Mouse (Mus musculus) C2C12 (cell line): ENCODE measurements around the gene Epb41l1. TPM values are rescaled to one million over a fixed set of nuclear protein-coding genes. Genes with fewer than 3 reads are reported as not detected.

Experiments
- H3K27me3 ChIP-seq: one replicate; pipeline ENCODE4 v1.6.1; 2011; ENCODE audit not compliant: control insufficient read depth, insufficient read depth, insufficient read length
- H3K36me3 ChIP-seq: one replicate; pipeline ENCODE4 v1.6.1; 2011; ENCODE audit not compliant: control insufficient read depth, insufficient read depth
- H3K4me3 ChIP-seq: one replicate; pipeline ENCODE4 v1.5.1; 2011; ENCODE audit warnings: mild to moderate bottlenecking, control low read depth; ENCODE audit not compliant: poor library complexity, insufficient read depth, severe bottlenecking
- H3K79me2 ChIP-seq: one replicate; pipeline ENCODE4 v1.6.1; 2011; ENCODE audit not compliant: control insufficient read depth, insufficient read depth
- H3K79me3 ChIP-seq: one replicate; pipeline ENCODE4 v1.6.1; 2011; ENCODE audit warnings: low read depth, control low read depth
- H3ac ChIP-seq: one replicate; pipeline ENCODE3; 2011; ENCODE audit warnings: low read depth; ENCODE audit not compliant: control insufficient read depth, insufficient read length
- CEBPB ChIP-seq: IDR thresholded peaks from one replicate; pipeline ENCODE4 v1.6.1; 2011; ENCODE audit warnings: low read depth, mild to moderate bottlenecking, control low read depth, moderate library complexity
- CTCF ChIP-seq: IDR thresholded peaks from one replicate; pipeline ENCODE4 v1.5.1; 2011; ENCODE audit not compliant: control insufficient read depth, insufficient read depth, insufficient read length
- FOSL1 ChIP-seq: IDR thresholded peaks from one replicate; pipeline ENCODE4 v1.8.0; 2011; ENCODE audit warnings: mild to moderate bottlenecking, low read length; ENCODE audit not compliant: poor library complexity, insufficient read depth, severe bottlenecking
- MAX ChIP-seq: IDR thresholded peaks from one replicate; pipeline ENCODE4 v1.6.1; 2011; ENCODE audit warnings: mild to moderate bottlenecking, control low read depth
- MYOD1 ChIP-seq: IDR thresholded peaks from one replicate; pipeline ENCODE4 v1.6.1; 2011; ENCODE audit warnings: low read depth; ENCODE audit not compliant: control insufficient read depth, insufficient read length
- MYOG ChIP-seq: IDR thresholded peaks from one replicate; pipeline ENCODE4 v1.6.1; 2011; ENCODE audit not compliant: control insufficient read depth, insufficient read length; ENCODE audit errors: extremely low read depth
- USF1 ChIP-seq: IDR thresholded peaks from one replicate; pipeline ENCODE4 v1.6.1; 2011; ENCODE audit warnings: low read depth, mild to moderate bottlenecking, control low read depth, moderate library complexity
- polyA plus RNA-seq: library from polyadenylated mRNA; unstranded; fragments of >200 nt; fragmentation: generic; extraction: Trizol; gene quantifications from one replicate; pipeline ENCODE4 v1.2.1, GENCODE M21; 2012; ENCODE audit warnings: missing spikeins

The Epb41l1 gene
- polyA plus RNA-seq, 1 experiment, result 37.8 TPM

DNA sequence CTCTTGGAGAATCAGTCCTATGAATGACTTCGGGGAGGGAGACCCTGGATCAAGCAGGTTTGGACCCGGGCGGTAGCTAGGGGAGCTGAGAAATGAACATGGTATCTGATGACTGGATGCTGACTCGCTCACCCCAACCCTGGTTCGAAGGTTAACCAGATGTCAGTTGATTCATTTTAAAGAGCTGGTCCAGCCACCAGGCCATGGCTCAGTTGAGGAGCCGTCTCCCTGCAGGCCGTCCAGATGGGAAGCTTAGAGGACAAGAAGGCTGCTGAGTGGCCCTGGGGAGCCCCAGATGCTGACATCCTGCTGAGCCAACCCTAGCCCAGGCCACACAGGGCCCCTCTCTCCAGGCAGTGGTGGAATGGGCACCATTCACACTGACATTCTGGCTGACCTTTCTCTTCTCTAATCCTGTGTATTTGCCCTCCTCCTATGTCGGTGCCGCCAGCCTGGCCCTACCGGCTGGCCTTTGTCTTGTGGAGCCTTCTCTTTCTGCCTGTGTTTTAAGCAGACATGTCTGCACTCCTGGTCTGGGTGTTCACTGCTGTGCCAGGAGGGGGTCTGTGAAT lies 67.0 kb downstream of the Epb41l1 start:
- peak overlapping the region; percentile 23 for H3ac ChIP-seq
- TF ChIP-seq MAX (no peak), CTCF (no peak), FOSL1 (no peak), MYOG (no peak), CEBPB (no peak), USF1 (no peak), MYOD1 (no peak)

DNA sequence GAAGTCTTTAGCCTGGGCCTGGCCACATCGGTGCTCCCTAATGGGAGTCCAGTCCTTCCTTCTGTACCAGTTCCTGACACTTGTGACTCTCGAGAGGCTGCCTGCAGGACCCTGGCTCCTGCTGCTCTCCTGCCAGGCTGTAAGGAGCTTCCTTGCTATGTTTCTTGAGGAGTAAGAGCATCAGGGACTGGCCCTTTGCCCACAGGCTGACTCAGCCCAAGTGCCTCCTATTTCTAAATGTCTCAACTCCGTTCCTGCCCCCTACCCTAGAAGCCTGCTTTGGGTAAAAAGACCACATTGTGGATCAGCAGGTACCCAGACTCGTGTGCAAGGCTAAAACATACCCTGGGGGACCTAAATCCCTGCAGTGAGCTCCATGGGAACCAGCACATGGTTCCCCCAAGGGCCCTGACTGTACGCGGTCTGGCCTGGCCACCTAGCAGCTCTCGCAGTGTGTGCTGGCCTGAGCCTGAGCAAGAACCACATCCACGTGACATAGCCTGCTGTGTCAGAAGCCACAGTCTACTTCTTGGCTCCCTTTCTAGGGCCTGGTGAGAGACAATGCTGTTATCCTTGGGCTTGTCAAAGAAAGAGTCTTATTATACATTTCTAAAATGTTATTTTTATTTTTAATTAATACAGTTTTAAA lies 67.6 kb downstream of the Epb41l1 start:
- no peak overlapping the region for H3K4me3 ChIP-seq
- H3K79me3 ChIP-seq, result peaks cover 42% of the 10 kb centered on the region
- no peak for TF ChIP-seq FOSL1
- peak; percentile 90 for TF ChIP-seq MAX
- TF ChIP-seq USF1, result peak; percentile 82
- H3K36me3 ChIP-seq, result peaks cover 21% of the 10 kb centered on the region
- H3K27me3 ChIP-seq, result no peaks in the 10 kb centered on the region
- H3K79me2 ChIP-seq, result peaks cover 80% of the 10 kb centered on the region
- H3ac ChIP-seq, result peak overlapping the region; percentile 23

More for the DNA sequence above, 67.0 kb downstream of the Epb41l1 start:
- Histone ChIP-seq H3K4me3 (no peak overlapping the region), H3K79me3 (peaks cover 45% of the 10 kb centered on the region), H3K27me3 (no peaks in the 10 kb centered on the region), H3K79me2 (peaks cover 80% of the 10 kb centered on the region), H3K36me3 (peaks cover 21% of the 10 kb centered on the region)

DNA sequence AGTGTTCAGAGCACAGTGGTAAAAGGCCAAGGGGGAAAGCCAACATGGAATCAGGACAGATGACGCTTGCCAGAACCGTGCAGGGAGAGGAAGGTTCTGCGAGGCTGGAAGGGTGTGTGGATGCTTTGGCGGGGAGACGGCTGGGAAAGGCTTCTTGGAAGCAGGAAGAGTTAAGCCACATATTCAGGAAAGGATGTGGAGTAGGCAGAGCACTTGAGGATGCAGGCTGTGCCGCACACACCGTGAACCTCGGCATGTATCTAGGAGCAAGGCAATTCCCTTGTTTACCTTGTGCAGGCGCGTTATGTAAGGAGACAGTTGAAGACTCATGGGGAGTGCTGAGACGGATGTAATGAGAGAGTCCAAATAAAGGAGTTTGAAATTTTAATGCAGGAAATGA lies 69.5 kb downstream of the Epb41l1 start:
- Histone ChIP-seq H3K79me2 (peaks cover 72% of the 10 kb centered on the region), H3K4me3 (no peak overlapping the region), H3K27me3 (no peaks in the 10 kb centered on the region), H3K79me3 (peaks cover 40% of the 10 kb centered on the region), H3K36me3 (peaks cover 34% of the 10 kb centered on the region), H3ac (no peak overlapping the region)
- TF ChIP-seq FOSL1, result no peak
- TF ChIP-seq MYOG, result no peak
- TF ChIP-seq CTCF, result no peak

- Histone ChIP-seq H3K79me3 (peaks cover 36% of the 10 kb centered on the region), H3K79me2 (peaks cover 56% of the 10 kb centered on the region), H3K4me3 (no peak overlapping the region), H3K27me3 (no peaks in the 10 kb centered on the region), H3K36me3 (peaks cover 44% of the 10 kb centered on the region), H3ac (no peak overlapping the region)
- TF ChIP-seq FOSL1, result no peak
- no peak for TF ChIP-seq CTCF
- no peak for TF ChIP-seq MYOD1
- TF ChIP-seq MYOG, result no peak
- no peak for TF ChIP-seq USF1
- no peak for TF ChIP-seq CEBPB
- TF ChIP-seq MAX, result no peak
Measured at GRCm38 (mm10) chr2:156491796-156492195, 71.1 kb downstream of the Epb41l1 start.

- no peak overlapping the region for H3ac ChIP-seq
- H3K27me3 ChIP-seq, result no peaks in the 10 kb centered on the region
- H3K79me2 ChIP-seq, result peaks cover 45% of the 10 kb centered on the region
- no peak for TF ChIP-seq MYOG
- no peak for TF ChIP-seq USF1
- no peak for TF ChIP-seq MYOD1
- TF ChIP-seq CTCF, result no peak
- no peak for TF ChIP-seq MAX
- no peak for TF ChIP-seq FOSL1
- no peak for TF ChIP-seq CEBPB
- peaks cover 52% of the 10 kb centered on the region for H3K36me3 ChIP-seq
- H3K4me3 ChIP-seq, result no peak overlapping the region
- peaks cover 34% of the 10 kb centered on the region for H3K79me3 ChIP-seq
Measured at GRCm38 (mm10) chr2:156493766-156494165, 73.1 kb downstream of the Epb41l1 start.

GRCm38 (mm10) chr2:156494465-156494864 lies 73.8 kb downstream of the Epb41l1 start:
- no peak for TF ChIP-seq FOSL1
- no peak for TF ChIP-seq CEBPB
- TF ChIP-seq CTCF, result no peak
- TF ChIP-seq MYOD1, result no peak
- TF ChIP-seq MAX, result no peak
- no peak for TF ChIP-seq MYOG
- no peak for TF ChIP-seq USF1
- H3K27me3 ChIP-seq, result no peaks in the 10 kb centered on the region

More at GRCm38 (mm10) chr2:156494465-156494864, 73.8 kb downstream of the Epb41l1 start:
- Histone ChIP-seq H3K36me3 (peaks cover 50% of the 10 kb centered on the region), H3K4me3 (no peak overlapping the region), H3K79me2 (peaks cover 38% of the 10 kb centered on the region), H3ac (no peak overlapping the region), H3K79me3 (peaks cover 27% of the 10 kb centered on the region)
